Mouse (Mus musculus): Measurements from ENCODE around the gene Magea2.
"Not testable (repeated sequence)": the region's sequence is repeated elsewhere in the genome, so short reads cannot be mapped to it uniquely, and the experiment has no call there.

Magea2 gene

GRCm38 (mm10) chrX:155093566-155093965 is at the start of gene Magea2:
TSS of gene Magea2 (minus strand) at chrX:155093666.
- DNase-seq (ENCODE audit: low spot score): not testable (repeated sequence)

- DNase-seq (ENCODE audit: low spot score): not testable (repeated sequence)
Observed at GRCm38 (mm10) chrX:155128312-155128711, 34.8 kb upstream of the Magea2 start, which contains the start of gene Cldn34b2. TSS of gene Cldn34b2 (minus strand) at chrX:155128412.

- peak; percentile 19 for DNase-seq (ENCODE audit: low spot score)
Observed at GRCm38 (mm10) chrX:155098024-155098423, 4.6 kb upstream of the Magea2 start.

- not testable (repeated sequence) for DNase-seq (ENCODE audit: low spot score)
Observed at GRCm38 (mm10) chrX:155089693-155090092, 3.8 kb downstream of the Magea2 start, which contains the start of gene Magea1. TSS of gene Magea1 (minus strand) at chrX:155089793.

- DNase-seq (ENCODE audit: low spot score): not testable (repeated sequence)
Observed at GRCm38 (mm10) chrX:155063045-155063444, 30.4 kb downstream of the Magea2 start, which contains the start of gene Magea5. TSS of gene Magea5 (minus strand) at chrX:155063145.

- not testable (repeated sequence) for DNase-seq (ENCODE audit: low spot score)
Observed at GRCm38 (mm10) chrX:154995750-154996149, 97.7 kb downstream of the Magea2 start, which contains the start of gene Magea8. TSS of gene Magea8 (minus strand) at chrX:154995850.

All from layer of hippocampus, adult 11-12 months (tissue).